Mouse (Mus musculus) layer of hippocampus, adult 6 months (tissue): ENCODE data around the gene Vmn1r149. TPM values are rescaled to one million over a fixed set of nuclear protein-coding genes. Genes with fewer than 3 reads are reported as not detected.

Experiments
- long read RNA-seq, 2 experiments: library from polyadenylated mRNA; unstranded; transcript quantifications; one replicate each; pipeline ENCODE4 v2.0.0; 2019 to 2020
- polyA plus RNA-seq: library from polyadenylated mRNA; unstranded; fragments of <200 nt; fragmentation: Nextera tagmentation; gene quantifications from 2 replicates; pipeline ENCODE4 v1.2.3, GENCODE M21; 2021

Vmn1r149 gene
- polyA plus RNA-seq: not detected in 2 replicates
- long read RNA-seq, experiment 1: 0 reads
- long read RNA-seq, experiment 2: 0 reads

DNA sequence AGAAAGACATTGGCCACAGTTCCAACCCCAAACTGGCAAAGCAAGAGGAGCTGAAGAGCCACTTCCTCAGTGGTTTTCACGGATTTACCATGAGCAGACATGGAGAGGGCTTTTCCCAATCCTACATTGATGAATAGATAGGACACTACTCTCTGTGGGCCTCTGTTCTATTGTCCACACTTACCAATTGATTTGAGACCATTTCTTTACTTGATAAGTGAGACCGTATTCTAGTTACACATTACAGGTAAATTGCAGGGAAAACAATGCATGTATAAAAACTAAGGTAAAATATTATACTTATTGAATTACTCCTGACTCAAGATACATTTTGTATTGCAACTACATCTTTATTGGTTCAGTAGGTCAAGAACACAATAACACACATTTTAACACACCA is at the start of gene Vmn1r149:
Gene Vmn1r149, minus strand, starts transcription at position 101 of the 400 bp plus-strand sequence.

DNA sequence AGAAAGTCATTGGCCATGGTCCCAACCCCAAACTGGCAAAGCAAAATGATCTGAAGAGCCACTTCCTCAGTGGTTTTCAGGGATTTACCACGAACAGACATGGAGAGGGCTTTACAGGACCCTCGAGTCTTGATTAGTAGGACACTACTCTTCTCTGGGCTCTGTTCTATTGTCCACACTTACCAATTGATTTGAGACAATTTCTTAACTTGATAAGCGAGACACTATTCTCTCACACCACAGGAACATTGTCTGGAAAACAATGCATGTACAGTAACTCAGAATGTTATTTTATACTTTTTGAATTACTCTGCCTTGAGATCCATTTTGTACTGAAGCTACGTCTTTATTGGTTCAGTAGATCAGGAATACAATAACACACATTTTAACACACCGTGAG is 25.9 kb upstream of the Vmn1r149 start, which contains the start of gene Gm10665:
Gene Gm10665, minus strand, starts transcription at position 101 of the 400 bp plus-strand sequence.

DNA sequence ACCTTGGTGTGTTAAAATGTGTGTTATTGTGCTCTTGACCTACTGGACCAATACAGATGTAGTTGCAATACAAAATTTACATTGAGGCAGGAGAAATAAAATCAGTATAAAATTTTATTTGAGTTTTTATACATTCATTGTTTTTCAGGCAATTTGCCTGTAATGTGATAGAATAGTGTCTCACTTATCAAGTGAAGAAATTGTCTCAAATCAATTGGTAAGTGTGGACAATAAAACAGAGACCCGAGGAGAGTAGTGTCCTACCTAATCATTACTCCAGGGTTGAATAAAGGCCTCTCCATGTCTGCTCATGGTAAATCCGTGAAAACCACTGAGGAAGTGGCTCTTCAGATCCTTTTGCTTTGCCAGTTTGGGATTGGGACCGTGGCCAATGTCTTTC is 24.7 kb downstream of the Vmn1r149 start, which contains the start of gene Vmn1r148:
Gene Vmn1r148, plus strand, starts transcription at position 301 of the 400 bp plus-strand sequence.

Other genes starting within 250 kb of the Vmn1r149 start
- not detected in 2 replicates for gene Vmn1r143, start 248.9 kb downstream of the Vmn1r149 start, polyA plus RNA-seq
- not detected in 2 replicates for gene Gm8653, start 237.0 kb downstream of the Vmn1r149 start, polyA plus RNA-seq
- gene Gm8453, start 208.7 kb downstream of the Vmn1r149 start, polyA plus RNA-seq: not detected in 2 replicates
- not detected in 2 replicates for gene Gm4187, start 108.5 kb downstream of the Vmn1r149 start, polyA plus RNA-seq
- not detected in 2 replicates for gene Gm8660, start 67.2 kb downstream of the Vmn1r149 start, polyA plus RNA-seq
- gene Vmn1r148, start 24.6 kb downstream of the Vmn1r149 start, polyA plus RNA-seq: not detected in 2 replicates
- gene Gm10665, start 25.8 kb upstream of the Vmn1r149 start, polyA plus RNA-seq: not detected in 2 replicates
- not detected in 2 replicates for gene Vmn1r151, start 61.4 kb upstream of the Vmn1r149 start, polyA plus RNA-seq
- gene Vmn1r152, start 84.7 kb upstream of the Vmn1r149 start, polyA plus RNA-seq: not detected in 2 replicates
- gene Gm8677, start 96.7 kb upstream of the Vmn1r149 start, polyA plus RNA-seq: not detected in 2 replicates
- gene Gm4201, start 127.1 kb upstream of the Vmn1r149 start, polyA plus RNA-seq: not detected in 2 replicates
- not detected in 2 replicates for gene Gm4565, start 149.9 kb upstream of the Vmn1r149 start, polyA plus RNA-seq
- not detected in 2 replicates for gene Vmn1r155, start 219.8 kb upstream of the Vmn1r149 start, polyA plus RNA-seq